Mouse (Mus musculus) kidney, embryonic 14.5 days (tissue): ENCODE measurements around the gene Slc35b3. TPM values are rescaled to one million over a fixed set of nuclear protein-coding genes. Genes with fewer than 3 reads are reported as not detected.

Source experiments
- ATAC-seq: fragments of 200-750 bp; cut with Nextera tagmentation; 2 replicates; pipeline ENCODE4 v1.8.0; 2017; ENCODE audit warnings: moderate number of reproducible peaks, mild to moderate bottlenecking, moderate TSS enrichment, moderate library complexity; ENCODE audit not compliant: low FRiP score, low TSS enrichment
- H3K27ac ChIP-seq: fragments of 300-500 bp; sonication (generic); 2 replicates; pipeline ENCODE4 v1.5.1; 2014; ENCODE audit warnings: low read depth, mild to moderate bottlenecking, low read length, moderate library complexity, mixed read lengths
- H3K27me3 ChIP-seq: fragments of 300-500 bp; sonication (generic); 2 replicates; pipeline ENCODE4 v1.6.1; 2014; ENCODE audit warnings: mild to moderate bottlenecking, low read length; ENCODE audit not compliant: control insufficient read depth, insufficient read depth
- H3K36me3 ChIP-seq: fragments of 300-500 bp; sonication (generic); 2 replicates; pipeline ENCODE4 v1.6.1; 2014; ENCODE audit warnings: low read length, mixed read lengths; ENCODE audit not compliant: control insufficient read depth, insufficient read depth
- H3K4me1 ChIP-seq: fragments of 300-500 bp; sonication (generic); 2 replicates; pipeline ENCODE4 v1.6.1; 2014; ENCODE audit warnings: low read length, mixed read lengths; ENCODE audit not compliant: control insufficient read depth, insufficient read depth
- H3K4me2 ChIP-seq: fragments of 300-500 bp; sonication (generic); replicated peaks from 2 replicates; pipeline ENCODE4 v1.6.1; 2014; ENCODE audit warnings: low read depth, mild to moderate bottlenecking, low read length
- H3K4me3 ChIP-seq: fragments of 300-500 bp; sonication (generic); 2 replicates; pipeline ENCODE4 v1.5.1; 2014; ENCODE audit warnings: mild to moderate bottlenecking, low read length
- H3K9ac ChIP-seq: fragments of 300-500 bp; sonication (generic); 2 replicates; pipeline ENCODE4 v1.6.1; 2014; ENCODE audit warnings: low read depth, mild to moderate bottlenecking, low read length, moderate library complexity
- H3K9me3 ChIP-seq: fragments of 300-500 bp; sonication (generic); 2 replicates; pipeline ENCODE4 v1.6.1; 2016; ENCODE audit warnings: low read length; ENCODE audit not compliant: control insufficient read depth
- WGBS: fragments of 180-500 bp; shearing (Covaris S2); extraction: QIAGEN DNeasy Blood & Tissue Kit; methylation state at CpG from one replicate; pipeline ENCODE4 v1.1.7; 2014; 5-methylcytosine and 5-hydroxymethylcytosine counted together
- polyA plus RNA-seq: library from polyadenylated mRNA; unstranded; fragments of >200 nt; fragmentation: Nextera tagmentation; extraction: Ambion mirVana; gene quantifications from 2 replicates; pipeline ENCODE4 v1.2.1, GENCODE M21; 2014

Slc35b3 gene
- polyA plus RNA-seq = 43.2 and 50.4 TPM in 2 replicates

- Histone ChIP-seq H3K36me3 (peaks cover 3% of the 10 kb centered on the region; the same call in 1 of the 2 replicates), H3K4me1 (peaks cover 17% of the 10 kb centered on the region; the same call in 1 of the 2 replicates), H3K9me3 (no peaks in the 10 kb centered on the region), H3K27me3 (no peaks in the 10 kb centered on the region), H3K9ac (peak within 1 kb of the TSS; percentile 77), H3K4me2 (peak within 1 kb of the TSS; percentile 64), H3K27ac (peak within 1 kb of the TSS; percentile 62; the same call in 1 of the 2 replicates), H3K4me3 (peak within 1 kb of the TSS; percentile 84)
- peak; percentile 99 for ATAC-seq
- WGBS = 1% methylated on average over 60 of the region's 67 CpGs
Measured at GRCm38 (mm10) chr13:38960063-38961050, at the start of gene Slc35b3. Slc35b3 (minus strand) TSS chr13:38960875.

- Histone ChIP-seq H3K36me3 (no peaks in the 10 kb centered on the region), H3K4me3 (no peak overlapping the region), H3K9ac (no peak overlapping the region), H3K27me3 (no peaks in the 10 kb centered on the region), H3K4me1 (no peaks in the 10 kb centered on the region), H3K9me3 (no peaks in the 10 kb centered on the region), H3K27ac (no peak overlapping the region), H3K4me2 (no peak overlapping the region)
- ATAC-seq = no peak
- WGBS = 81% methylated on average over 4 of the region's 4 CpGs
Measured at GRCm38 (mm10) chr13:39010280-39010679, 49.6 kb upstream of the Slc35b3 start.

- no peak overlapping the region for H3K4me3 ChIP-seq
- no peak overlapping the region for H3K27ac ChIP-seq
- no peaks in the 10 kb centered on the region for H3K36me3 ChIP-seq
- no peaks in the 10 kb centered on the region for H3K4me1 ChIP-seq
- H3K4me2 ChIP-seq = no peak overlapping the region
- H3K9ac ChIP-seq = no peak overlapping the region
- no peaks in the 10 kb centered on the region for H3K9me3 ChIP-seq
- no peak for ATAC-seq
- H3K27me3 ChIP-seq = no peaks in the 10 kb centered on the region; the same call in 1 of the 2 replicates
Measured at GRCm38 (mm10) chr13:39003101-39003762, 42.6 kb upstream of the Slc35b3 start.

GRCm38 (mm10) chr13:39002424-39002823 lies 41.7 kb upstream of the Slc35b3 start:
- no peak overlapping the region for H3K27ac ChIP-seq
- no peaks in the 10 kb centered on the region for H3K4me1 ChIP-seq
- 71% methylated on average over 1 of the region's 1 CpGs for WGBS
- no peaks in the 10 kb centered on the region; the same call in 1 of the 2 replicates for H3K27me3 ChIP-seq
- no peak overlapping the region for H3K4me3 ChIP-seq
- H3K36me3 ChIP-seq = no peaks in the 10 kb centered on the region
- no peak overlapping the region for H3K9ac ChIP-seq
- no peak for ATAC-seq
- no peaks in the 10 kb centered on the region for H3K9me3 ChIP-seq
- no peak overlapping the region for H3K4me2 ChIP-seq

GRCm38 (mm10) chr13:39001434-39001833 lies 40.8 kb upstream of the Slc35b3 start:
- Histone ChIP-seq H3K27ac (no peak overlapping the region), H3K4me2 (no peak overlapping the region), H3K27me3 (no peaks in the 10 kb centered on the region; the same call in 1 of the 2 replicates), H3K4me1 (no peaks in the 10 kb centered on the region), H3K9ac (no peak overlapping the region), H3K4me3 (no peak overlapping the region), H3K9me3 (no peaks in the 10 kb centered on the region), H3K36me3 (no peaks in the 10 kb centered on the region)
- 91% methylated on average over 11 of the region's 11 CpGs for WGBS
- ATAC-seq = no peak

- WGBS = 67% methylated on average over 9 of the region's 9 CpGs
- Histone ChIP-seq H3K27me3 (no peaks in the 10 kb centered on the region; the same call in 1 of the 2 replicates), H3K4me1 (no peaks in the 10 kb centered on the region), H3K4me3 (no peak overlapping the region), H3K4me2 (no peak overlapping the region), H3K36me3 (no peaks in the 10 kb centered on the region), H3K27ac (no peak overlapping the region), H3K9me3 (no peaks in the 10 kb centered on the region), H3K9ac (no peak overlapping the region)
- no peak for ATAC-seq
Measured at GRCm38 (mm10) chr13:38998958-38999357, 38.3 kb upstream of the Slc35b3 start.

GRCm38 (mm10) chr13:38992529-38992928 lies 31.9 kb upstream of the Slc35b3 start:
- WGBS = 21% methylated on average over 5 of the region's 5 CpGs
- H3K36me3 ChIP-seq = no peaks in the 10 kb centered on the region
- no peak for ATAC-seq

GRCm38 (mm10) chr13:38983751-38984150 lies 23.1 kb upstream of the Slc35b3 start:
- Histone ChIP-seq H3K4me2 (no peak overlapping the region), H3K4me1 (no peaks in the 10 kb centered on the region), H3K27ac (no peak overlapping the region), H3K27me3 (no peaks in the 10 kb centered on the region), H3K4me3 (no peak overlapping the region), H3K9me3 (no peaks in the 10 kb centered on the region; the same call in 1 of the 2 replicates), H3K9ac (no peak overlapping the region), H3K36me3 (no peaks in the 10 kb centered on the region)
- no peak for ATAC-seq
- 88% methylated on average over 5 of the region's 5 CpGs for WGBS

More at GRCm38 (mm10) chr13:38992529-38992928, 31.9 kb upstream of the Slc35b3 start:
- Histone ChIP-seq H3K27ac (no peak overlapping the region), H3K4me3 (no peak overlapping the region), H3K9ac (no peak overlapping the region), H3K4me1 (no peaks in the 10 kb centered on the region), H3K4me2 (no peak overlapping the region), H3K9me3 (no peaks in the 10 kb centered on the region), H3K27me3 (no peaks in the 10 kb centered on the region)
